Mouse (Mus musculus) testis, adult 2 months (tissue): ENCODE results near the gene Ap5s1. TPM values are rescaled to one million over a fixed set of nuclear protein-coding genes. Genes with fewer than 3 reads are reported as not detected.

Experiments
- H3K27ac ChIP-seq: fragments of 200-500 bp; 2 replicates; pipeline ENCODE4 v1.5.1; 2012; ENCODE audit warnings: low read depth, low read length; ENCODE audit not compliant: control insufficient read depth, insufficient read depth
- H3K27me3 ChIP-seq: fragments of 200-500 bp; 2 replicates; pipeline ENCODE4 v1.6.1; 2012; ENCODE audit warnings: mild to moderate bottlenecking, low read length, moderate library complexity; ENCODE audit not compliant: control insufficient read depth, insufficient read depth
- H3K36me3 ChIP-seq: fragments of 200-500 bp; 2 replicates; pipeline ENCODE4 v1.6.1; 2012; ENCODE audit warnings: mild to moderate bottlenecking, low read length; ENCODE audit not compliant: control insufficient read depth, insufficient read depth
- H3K4me1 ChIP-seq: fragments of 200-500 bp; 2 replicates; pipeline ENCODE4 v1.6.1; 2012; ENCODE audit warnings: low read length; ENCODE audit not compliant: control insufficient read depth, insufficient read depth
- H3K4me3 ChIP-seq: fragments of 200-500 bp; 2 replicates; pipeline ENCODE4 v1.5.1; 2012; ENCODE audit warnings: low read depth, mild to moderate bottlenecking, low read length, moderate library complexity, mixed read lengths; ENCODE audit not compliant: control insufficient read depth
- CTCF ChIP-seq: fragments of 200-500 bp; IDR thresholded peaks from 2 replicates; pipeline ENCODE4 v1.5.1; 2012; ENCODE audit warnings: low read depth, mild to moderate bottlenecking, inconsistent platforms, low read length, moderate library complexity; ENCODE audit not compliant: control insufficient read depth, insufficient read depth, insufficient replicate concordance
- POLR2A ChIP-seq: fragments of 200-500 bp; IDR thresholded peaks from 2 replicates; pipeline ENCODE4 v1.6.1; 2012; ENCODE audit warnings: low read depth, mild to moderate bottlenecking, inconsistent platforms, low read length, moderate library complexity; ENCODE audit not compliant: control insufficient read depth
- polyA plus RNA-seq: library from polyadenylated mRNA; depleted of rRNA; stranded (reverse); fragments of >200 nt; gene quantifications from 2 replicates; pipeline ENCODE4 v1.2.3, GENCODE M21; 2012

The Ap5s1 gene
- polyA plus RNA-seq, 1 experiment: 12.7 TPM

DNA sequence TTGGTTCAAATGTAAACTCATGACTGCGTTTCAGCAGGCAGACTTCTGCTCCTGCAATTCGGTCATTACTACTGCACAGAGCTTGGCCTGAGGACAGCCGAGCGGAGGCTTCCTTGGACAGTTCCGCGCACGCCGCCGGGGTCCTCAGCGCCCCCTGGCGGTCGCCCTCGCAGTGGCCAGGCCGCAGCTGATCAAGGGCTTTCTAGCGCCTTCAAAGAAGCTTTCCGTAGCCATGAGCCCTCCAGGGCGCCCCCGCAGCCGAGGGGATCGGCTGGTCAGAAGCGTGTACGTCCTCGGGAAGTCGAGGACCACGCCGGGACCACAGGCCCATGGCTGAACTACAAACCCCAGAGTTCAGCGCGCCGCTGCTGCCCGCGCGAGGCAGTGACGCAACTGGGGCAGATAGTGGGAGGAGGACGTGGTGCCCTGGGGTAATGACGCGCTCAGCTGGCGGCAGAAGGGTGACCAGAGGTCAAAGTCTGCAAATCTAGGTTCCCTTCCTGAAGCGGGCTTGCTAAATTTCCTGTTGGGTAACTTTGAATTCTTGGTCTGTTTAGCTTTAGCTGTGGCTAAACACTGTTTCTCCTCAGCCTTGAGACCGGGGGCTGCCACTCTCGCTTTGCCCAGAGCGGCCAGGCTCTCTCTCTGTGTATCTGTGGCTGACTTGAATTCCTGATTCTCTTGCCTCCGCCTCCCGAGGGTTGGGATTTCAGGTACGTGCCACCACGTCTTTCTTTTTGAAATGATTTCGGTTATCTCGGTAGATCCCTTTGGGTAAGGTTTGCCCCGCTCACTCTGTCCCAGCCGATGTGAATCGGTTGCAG lies 3.3 kb downstream of the Ap5s1 start:
- Histone ChIP-seq H3K27ac (peak overlapping the region; percentile 84), H3K4me3 (peak overlapping the region; percentile 83), H3K36me3 (no peaks in the 10 kb centered on the region), H3K4me1 (peaks cover 2% of the 10 kb centered on the region), H3K27me3 (no peaks in the 10 kb centered on the region)
- TF ChIP-seq CTCF (peak; percentile 99), POLR2A (peak; percentile 74)

DNA sequence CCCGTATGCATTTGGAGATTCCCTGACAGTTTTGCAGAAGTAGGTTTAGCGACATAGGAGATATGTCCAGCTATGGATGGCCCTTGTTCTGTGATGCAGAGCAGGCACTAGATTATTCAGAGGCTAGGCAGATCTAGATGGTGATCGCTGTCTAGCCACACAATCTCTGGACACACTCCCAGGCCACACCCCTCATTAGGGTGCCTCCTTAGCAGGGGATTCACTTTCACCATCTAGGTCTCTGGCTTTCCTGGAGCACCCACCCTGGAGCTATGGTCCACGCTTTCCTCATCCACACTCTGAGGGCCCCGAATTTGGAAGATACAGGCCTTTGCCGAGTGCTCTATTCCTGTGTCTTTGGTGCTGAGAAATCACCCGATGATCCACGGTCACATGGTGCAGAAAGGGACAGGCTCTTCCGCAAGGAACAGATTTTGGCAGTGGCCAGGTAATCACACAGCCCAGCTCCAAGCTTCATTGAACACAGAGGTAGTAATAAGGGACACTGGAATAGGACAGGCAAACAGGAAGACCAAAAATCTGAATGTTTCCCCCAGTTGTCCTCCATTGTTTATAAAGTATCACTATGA lies 4.2 kb downstream of the Ap5s1 start:
- H3K36me3 ChIP-seq: no peaks in the 10 kb centered on the region
- peak overlapping the region; percentile 83; the same call in 1 of the 2 replicates for H3K4me3 ChIP-seq
- peak overlapping the region; percentile 84; the same call in 1 of the 2 replicates for H3K27ac ChIP-seq
- no peak for TF ChIP-seq CTCF
- TF ChIP-seq POLR2A: no peak
- H3K4me1 ChIP-seq: peaks cover 2% of the 10 kb centered on the region
- H3K27me3 ChIP-seq: no peaks in the 10 kb centered on the region

DNA sequence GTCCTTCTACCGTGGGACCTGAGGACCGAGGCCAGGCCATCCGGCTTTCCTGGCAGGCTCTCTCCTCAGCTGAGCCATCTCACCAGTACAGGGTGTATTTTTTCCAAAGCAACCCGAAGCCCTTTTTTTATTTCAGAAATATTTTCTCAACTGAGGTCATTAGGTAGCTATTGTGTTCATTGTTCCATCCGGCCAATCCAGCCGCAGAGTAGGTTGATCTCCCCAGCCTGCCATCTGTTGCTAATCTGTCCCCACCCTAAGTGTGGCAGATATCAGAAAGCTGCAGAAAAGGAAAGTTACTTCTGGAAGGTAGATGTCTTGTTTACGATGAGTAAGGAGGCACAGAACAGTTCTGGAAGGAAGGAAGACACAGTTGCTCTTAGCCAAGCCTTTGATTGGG lies 6.9 kb downstream of the Ap5s1 start:
- Histone ChIP-seq H3K4me1 (peaks cover 2% of the 10 kb centered on the region), H3K36me3 (no peaks in the 10 kb centered on the region), H3K4me3 (no peak overlapping the region), H3K27me3 (no peaks in the 10 kb centered on the region), H3K27ac (no peak overlapping the region)
- TF ChIP-seq CTCF (no peak), POLR2A (no peak)

GRCm38 (mm10) chr2:131215941-131216858 lies 9.3 kb downstream of the Ap5s1 start:
- no peaks in the 10 kb centered on the region for H3K27me3 ChIP-seq
- H3K4me1 ChIP-seq: no peaks in the 10 kb centered on the region; the same call in 1 of the 2 replicates
- TF ChIP-seq POLR2A: no peak
- no peak for TF ChIP-seq CTCF
- H3K4me3 ChIP-seq: no peak overlapping the region
- H3K27ac ChIP-seq: no peak overlapping the region
- H3K36me3 ChIP-seq: no peaks in the 10 kb centered on the region

DNA sequence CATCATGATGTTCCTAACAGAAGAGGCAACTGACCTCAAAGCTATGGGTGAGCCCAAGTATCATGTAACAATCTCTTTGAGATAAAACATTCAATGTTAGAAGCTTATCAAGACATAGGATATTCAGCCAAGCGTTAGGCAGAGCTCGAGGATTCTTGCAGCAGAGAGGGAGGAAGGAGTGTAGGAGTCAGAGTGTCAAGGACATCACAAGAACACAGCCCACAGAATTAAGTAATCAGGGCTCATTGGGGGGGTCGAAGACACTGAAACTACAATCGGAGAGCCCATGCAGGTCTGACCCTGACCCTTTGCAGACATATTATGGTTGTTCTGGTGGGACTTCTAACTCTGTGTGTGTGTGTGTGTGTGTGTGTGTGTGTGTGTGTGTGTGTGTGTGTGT lies 13.2 kb downstream of the Ap5s1 start:
- Histone ChIP-seq H3K27me3 (no peaks in the 10 kb centered on the region), H3K27ac (no peak overlapping the region), H3K4me3 (no peak overlapping the region), H3K36me3 (no peaks in the 10 kb centered on the region), H3K4me1 (peaks cover 2% of the 10 kb centered on the region; the same call in 1 of the 2 replicates)
- TF ChIP-seq CTCF (no peak), POLR2A (no peak)

DNA sequence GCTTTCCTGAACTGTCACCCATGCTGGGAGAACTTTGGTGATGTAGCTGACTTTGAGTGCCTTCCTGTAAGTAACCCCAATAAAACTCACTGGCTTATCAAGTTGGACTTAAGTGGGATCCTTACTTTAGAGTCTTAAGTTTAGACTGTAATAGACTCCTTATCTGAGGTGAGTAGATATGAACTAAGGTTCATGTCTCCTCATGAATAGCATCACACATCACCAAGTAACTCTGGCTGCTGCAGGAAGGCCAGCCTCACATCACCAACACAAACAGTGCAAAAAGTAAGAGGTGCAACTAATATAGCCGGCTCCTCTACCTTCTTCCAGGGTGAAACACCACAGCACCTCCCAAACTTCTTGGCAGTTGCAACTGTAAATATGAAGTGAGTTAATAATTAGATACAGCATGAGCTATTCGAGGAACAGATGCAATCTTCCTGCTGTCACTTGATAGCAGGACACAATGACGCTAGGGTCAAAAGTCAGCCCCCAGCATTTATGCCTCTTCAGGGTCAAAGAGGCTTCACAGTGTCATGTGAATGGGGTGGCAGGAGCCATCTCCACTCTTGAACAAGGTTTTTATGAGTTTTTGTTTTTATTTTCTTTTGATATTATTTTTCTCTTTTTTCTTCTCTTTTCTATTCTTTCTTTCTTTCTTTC lies 15.1 kb downstream of the Ap5s1 start:
- no peak for TF ChIP-seq POLR2A
- TF ChIP-seq CTCF: no peak
- Histone ChIP-seq H3K27ac (no peak overlapping the region), H3K4me3 (no peak overlapping the region), H3K27me3 (no peaks in the 10 kb centered on the region), H3K4me1 (peaks cover 2% of the 10 kb centered on the region; the same call in 1 of the 2 replicates), H3K36me3 (no peaks in the 10 kb centered on the region)

GRCm38 (mm10) chr2:131222562-131222961 lies 15.7 kb downstream of the Ap5s1 start:
- H3K4me3 ChIP-seq: no peak overlapping the region
- no peaks in the 10 kb centered on the region for H3K36me3 ChIP-seq
- no peak for TF ChIP-seq CTCF
- no peak for TF ChIP-seq POLR2A
- H3K4me1 ChIP-seq: peaks cover 2% of the 10 kb centered on the region; the same call in 1 of the 2 replicates
- peak overlapping the region; percentile 7; the same call in 1 of the 2 replicates for H3K27ac ChIP-seq
- no peaks in the 10 kb centered on the region for H3K27me3 ChIP-seq
